8 mouse cellular contexts compared by ENCODE assay signal in genomic region chr19:47067924-47068611, GRCm38 (mm10). TPM values are rescaled to one million over a fixed set of nuclear protein-coding genes. Genes with fewer than 3 reads are reported as not detected.
A peak's percentile ranks its signal among the peaks of the same experiment; 100 is the strongest.
DNase-seq lines count a peak whose midpoint lies in the region; ATAC-seq and TF ChIP-seq lines count a peak whose summit lies in the region.

No protein-coding gene starts in this region.

- peak overlapping the region; percentile 92 for H3K9ac ChIP-seq in kidney, embryonic 15.5 days

- H3K4me3 ChIP-seq in embryonic fibroblast, embryonic 13.5 days (ENCODE audit: insufficient read depth, low read length): peak overlapping the region; percentile 72
- H3K4me3 ChIP-seq in heart, embryonic 10.5 days: peak overlapping the region; percentile 100
- peak overlapping the region; percentile 86 for H3K4me3 ChIP-seq in kidney, embryonic 15.5 days (replicated peaks)

- peaks cover 23% of the 10 kb centered on the region for H3K36me3 ChIP-seq in heart, embryonic 10.5 days
- H3K36me3 ChIP-seq in kidney, embryonic 15.5 days: peaks cover 26% of the 10 kb centered on the region

- DNase-seq in B cell, adult 2 months: peak; percentile 86
- DNase-seq in brain, adult 2 months (ENCODE audit: low read depth, low spot score): peak; percentile 93
- DNase-seq in heart, embryonic 10.5 days (ENCODE audit: low spot score): peak; percentile 96
- DNase-seq in liver: peak; percentile 93
- peak; percentile 66 for DNase-seq in monocyte, adult 2 months (ENCODE audit: low read depth in 1 of 2, low spot score in 2 of 2)
- peak; percentile 87 to 88 for DNase-seq in spleen, postnatal 36 days (ENCODE audit: low spot score in 2 of 2)

- no peaks in the 10 kb centered on the region for H3K9me3 ChIP-seq in heart, embryonic 10.5 days
- H3K9me3 ChIP-seq in kidney, embryonic 15.5 days (replicated peaks): no peaks in the 10 kb centered on the region

- under 1% methylated on average over 72 of the region's 72 CpGs for WGBS in heart, embryonic 10.5 days
- under 1% methylated on average over 70 of the region's 72 CpGs for WGBS in kidney, embryonic 15.5 days

- no peaks in the 10 kb centered on the region; the same call in 1 of the 2 replicates for H3K27me3 ChIP-seq in heart, embryonic 10.5 days (ENCODE audit: insufficient read depth, poor library complexity, severe bottlenecking)
- H3K27me3 ChIP-seq in kidney, embryonic 15.5 days: no peaks in the 10 kb centered on the region

- H3K4me1 ChIP-seq in embryonic fibroblast, embryonic 13.5 days (ENCODE audit: control insufficient read depth, insufficient read depth, low read length): no peaks in the 10 kb centered on the region
- H3K4me1 ChIP-seq in heart, embryonic 10.5 days: peaks cover 11% of the 10 kb centered on the region; the same call in 1 of the 2 replicates
- H3K4me1 ChIP-seq in kidney, embryonic 15.5 days: peaks cover 18% of the 10 kb centered on the region

- ATAC-seq in kidney, embryonic 15.5 days (replicated peaks; ENCODE audit: low FRiP score): peak; percentile 95

- peak; percentile 49 for TF ChIP-seq POLR2A in embryonic fibroblast, embryonic 13.5 days (IDR thresholded peaks at IDR 0.05; ENCODE audit: low read depth, low read length)

- no peak for TF ChIP-seq CTCF in embryonic fibroblast, embryonic 13.5 days (IDR thresholded peaks at IDR 0.05; ENCODE audit: borderline replicate concordance, insufficient read depth, low read length)

- H3K27ac ChIP-seq in embryonic fibroblast, embryonic 13.5 days (ENCODE audit: insufficient read depth, low read length): no peak overlapping the region
- H3K27ac ChIP-seq in heart, embryonic 10.5 days: peak overlapping the region; percentile 96
- peak overlapping the region; percentile 91 for H3K27ac ChIP-seq in kidney, embryonic 15.5 days

- H3K4me2 ChIP-seq in kidney, embryonic 15.5 days: peak overlapping the region; percentile 71

RNA-seq across cellular contexts. Expression of gene Taf5, which starts 0.5 kb away (rescaled TPM):
- 3.9 and 5.9 TPM in 2 replicates for polyA plus RNA-seq in embryonic fibroblast, embryonic 13.5 days (2011; ENCODE audit: insufficient read length, low read depth, missing spikeins)
- polyA plus RNA-seq in heart, embryonic 10.5 days (2016; fragmentation: Nextera tagmentation; extraction: Ambion mirVana): 3.9 and 7.3 TPM in 2 replicates
- 5.4 and 5.9 TPM in 2 replicates for polyA plus RNA-seq in kidney, embryonic 15.5 days (2015; fragmentation: Nextera tagmentation; extraction: Ambion mirVana)

RNA-seq across cellular contexts. Expression of gene Pcgf6, which starts 17.4 kb away (rescaled TPM):
- polyA plus RNA-seq in embryonic fibroblast, embryonic 13.5 days (2011; ENCODE audit: insufficient read length, low read depth, missing spikeins): 13.3 and 18.4 TPM in 2 replicates
- 14.4 and 21.5 TPM in 2 replicates for polyA plus RNA-seq in heart, embryonic 10.5 days (2016; fragmentation: Nextera tagmentation; extraction: Ambion mirVana)
- polyA plus RNA-seq in kidney, embryonic 15.5 days (2015; fragmentation: Nextera tagmentation; extraction: Ambion mirVana): 25.6 and 26.2 TPM in 2 replicates

RNA-seq across cellular contexts. Expression of gene Usmg5, which starts 22.4 kb away (rescaled TPM):
- polyA plus RNA-seq in embryonic fibroblast, embryonic 13.5 days (2011; ENCODE audit: insufficient read length, low read depth, missing spikeins): 712 and 728 TPM in 2 replicates
- polyA plus RNA-seq in heart, embryonic 10.5 days (2016; fragmentation: Nextera tagmentation; extraction: Ambion mirVana): 1,489 and 2,027 TPM in 2 replicates
- 1,312 and 1,558 TPM in 2 replicates for polyA plus RNA-seq in kidney, embryonic 15.5 days (2015; fragmentation: Nextera tagmentation; extraction: Ambion mirVana)

RNA-seq across cellular contexts. Expression of gene Pdcd11, which starts 22.5 kb away (rescaled TPM):
- 22.2 and 22.6 TPM in 2 replicates for polyA plus RNA-seq in embryonic fibroblast, embryonic 13.5 days (2011; ENCODE audit: insufficient read length, low read depth, missing spikeins)
- 9.1 and 10.2 TPM in 2 replicates for polyA plus RNA-seq in heart, embryonic 10.5 days (2016; fragmentation: Nextera tagmentation; extraction: Ambion mirVana)
- 10.0 and 10.5 TPM in 2 replicates for polyA plus RNA-seq in kidney, embryonic 15.5 days (2015; fragmentation: Nextera tagmentation; extraction: Ambion mirVana)

RNA-seq across cellular contexts. Expression of gene Nt5c2, which starts 53.1 kb away (rescaled TPM):
- polyA plus RNA-seq in embryonic fibroblast, embryonic 13.5 days (2011; ENCODE audit: insufficient read length, low read depth, missing spikeins): 39.7 and 50.5 TPM in 2 replicates
- polyA plus RNA-seq in heart, embryonic 10.5 days (2016; fragmentation: Nextera tagmentation; extraction: Ambion mirVana): 71.8 and 86.3 TPM in 2 replicates
- polyA plus RNA-seq in kidney, embryonic 15.5 days (2015; fragmentation: Nextera tagmentation; extraction: Ambion mirVana): 79.6 and 81.5 TPM in 2 replicates
